Mouse (Mus musculus) right cerebral cortex, adult 18-20 months (tissue): ENCODE results near the gene Pola1.
"Not testable (repeated sequence)": the region's sequence is repeated elsewhere in the genome, so short reads cannot be mapped to it uniquely, and the experiment has no call there.

ENCODE experiments used
- DNase-seq: peaks from one replicate; pipeline ENCODE4 v3.0.0; 2022; ENCODE audit warnings: mixed read lengths

The Pola1 gene

DNA sequence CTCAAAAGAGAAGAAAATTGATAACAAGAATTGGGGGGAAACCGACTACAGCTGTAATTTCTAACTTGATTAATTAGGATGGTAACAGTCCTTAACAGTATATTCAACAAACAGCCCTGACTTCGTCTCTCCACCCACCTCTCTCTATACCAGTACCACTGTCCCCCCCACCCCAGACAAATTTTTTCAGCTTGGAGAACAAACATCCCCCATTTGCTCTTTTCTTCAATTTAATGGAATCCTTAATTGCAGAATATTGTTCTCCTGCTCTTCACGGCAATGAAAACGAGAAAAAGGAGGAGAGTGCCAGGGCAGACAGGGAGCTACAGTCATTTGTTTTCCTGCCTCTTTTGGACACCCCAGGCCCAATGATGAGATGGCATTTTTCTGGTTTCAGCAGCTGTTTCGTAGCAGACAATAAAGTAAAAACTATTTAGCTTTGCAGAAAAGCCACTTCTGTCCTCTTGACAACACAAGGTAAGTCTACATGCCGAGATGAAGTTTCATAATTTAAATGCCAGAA lies 202.2 kb downstream of the Pola1 start:
- DNase-seq: no peak

DNA sequence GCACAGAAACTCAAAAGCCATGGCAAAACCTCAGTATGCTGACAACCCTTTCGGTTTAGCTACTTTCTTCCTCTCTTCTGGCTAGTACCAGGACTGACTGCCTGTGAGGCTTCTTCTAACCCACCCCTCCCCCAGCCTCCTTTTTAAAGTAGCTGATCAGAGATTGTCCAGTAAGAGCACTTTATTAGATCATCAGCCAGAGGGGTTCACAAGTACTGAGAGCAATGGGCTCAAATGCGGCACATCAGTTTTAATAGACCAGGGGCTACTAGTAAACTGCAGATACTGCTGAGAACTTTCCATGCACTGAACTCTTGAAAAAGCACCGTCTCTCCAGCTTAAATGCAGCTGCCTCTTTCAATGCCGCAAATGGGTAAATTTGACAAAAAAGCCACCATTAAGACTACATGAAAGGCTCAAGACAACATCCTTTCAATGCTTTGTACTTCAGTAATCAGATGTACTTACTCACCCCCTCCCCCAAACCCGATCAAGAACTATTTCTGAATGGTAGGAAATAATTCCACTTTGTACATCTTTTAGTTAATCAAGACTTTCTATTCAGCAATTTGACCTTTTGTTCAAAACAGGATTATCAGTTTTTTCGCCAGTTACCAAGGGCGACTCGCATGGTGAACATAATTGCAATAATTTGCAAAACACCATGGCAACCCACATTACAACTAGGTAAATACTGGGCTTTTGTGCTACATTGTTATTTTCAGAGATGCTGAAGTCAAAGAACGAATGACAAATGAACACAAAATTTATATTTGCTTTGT lies 202.8 kb downstream of the Pola1 start:
- DNase-seq: no peak

- not testable (repeated sequence) for DNase-seq
Observed at GRCm38 (mm10) chrX:93400871-93401270, 231.1 kb downstream of the Pola1 start.

DNA sequence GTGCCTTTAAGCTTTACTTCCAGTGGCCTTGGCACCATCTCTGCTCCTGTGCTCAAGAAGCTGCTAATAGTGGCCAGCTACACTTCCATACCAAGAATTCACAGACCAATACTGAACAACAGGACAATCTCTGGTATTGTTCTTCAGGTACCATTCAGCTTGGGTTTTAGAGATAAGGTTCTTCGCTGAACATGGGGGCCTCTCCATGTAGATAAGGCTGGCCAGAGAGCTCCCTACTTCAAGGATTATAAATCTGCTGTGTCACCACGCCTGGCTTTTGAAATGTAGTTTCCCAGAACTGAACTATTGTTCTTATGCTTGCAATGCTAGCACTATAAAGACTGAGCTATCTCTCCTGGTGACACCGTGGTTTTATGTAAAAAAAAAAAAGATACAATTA lies 234.9 kb downstream of the Pola1 start:
- no peak for DNase-seq

- DNase-seq: no peak
Observed at GRCm38 (mm10) chrX:93377285-93377972, 254.5 kb downstream of the Pola1 start.

DNA sequence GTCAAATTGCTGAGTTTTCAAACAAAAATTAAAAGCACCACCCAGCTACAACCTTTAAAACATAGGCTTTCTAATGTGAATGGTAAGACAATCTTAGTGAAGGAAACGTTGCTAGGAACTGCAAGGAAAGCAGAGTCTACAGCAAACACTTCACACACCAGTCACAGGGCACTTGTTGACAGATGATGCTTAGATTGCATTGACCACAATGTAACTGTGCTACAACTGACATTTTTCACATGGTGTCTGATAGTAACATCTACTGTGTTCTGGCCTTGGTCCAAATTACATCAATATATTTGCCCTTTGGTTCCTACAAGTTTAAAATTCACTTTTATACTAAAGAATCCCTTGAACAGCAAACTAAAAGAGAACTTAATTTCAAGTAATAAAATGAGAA lies 258.5 kb downstream of the Pola1 start:
- DNase-seq: no peak

- DNase-seq: no peak
Observed at GRCm38 (mm10) chrX:93369708-93370107, 262.2 kb downstream of the Pola1 start.

DNA sequence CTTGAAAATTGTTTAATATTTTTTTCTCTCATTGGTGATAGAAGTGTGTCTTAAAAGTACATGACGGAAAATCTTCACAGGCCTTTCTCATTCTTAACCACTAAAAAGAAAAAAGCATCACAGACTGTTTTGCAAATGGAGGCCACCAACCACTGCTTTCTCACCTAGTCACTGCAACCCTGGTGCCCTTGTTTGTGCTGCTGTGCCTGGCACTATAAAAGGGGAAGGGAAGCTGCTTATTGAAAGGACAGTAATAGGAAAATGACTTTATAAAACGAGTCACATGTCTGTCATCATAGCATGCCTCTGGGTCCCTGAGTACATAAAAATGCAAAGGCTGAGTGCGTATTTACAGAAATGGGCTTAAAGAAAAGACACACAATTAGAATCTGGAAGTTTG lies 263.7 kb downstream of the Pola1 start:
- DNase-seq: no peak

DNA sequence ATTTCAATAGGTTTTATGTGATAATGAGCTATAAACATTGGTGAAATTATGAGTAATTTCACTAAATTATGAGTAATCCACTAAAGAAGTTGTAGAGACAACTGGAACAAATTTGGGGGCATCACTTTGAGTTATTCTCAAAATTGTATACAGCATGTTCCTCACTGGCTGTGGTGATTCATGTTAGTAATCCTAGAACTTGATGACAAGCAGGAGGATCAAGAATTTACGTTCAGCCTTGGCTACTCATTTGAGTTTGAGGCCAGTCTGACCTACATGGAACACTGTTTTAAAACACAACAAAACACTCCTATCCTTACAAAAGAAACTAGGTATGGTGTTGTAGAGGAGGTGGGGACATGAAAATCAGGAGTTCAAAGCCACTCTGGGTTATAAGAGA lies 310.6 kb downstream of the Pola1 start:
- DNase-seq: no peak

GRCm38 (mm10) chrX:93319979-93320378 lies 312.0 kb downstream of the Pola1 start:
- no peak for DNase-seq

- no peak for DNase-seq
Observed at GRCm38 (mm10) chrX:93317577-93317976, 314.4 kb downstream of the Pola1 start.

GRCm38 (mm10) chrX:93305780-93306179 lies 326.2 kb downstream of the Pola1 start:
- DNase-seq: no peak

- no peak for DNase-seq
Observed at GRCm38 (mm10) chrX:93301798-93302197, 330.2 kb downstream of the Pola1 start.

GRCm38 (mm10) chrX:93300183-93300815 lies 331.7 kb downstream of the Pola1 start:
- no peak for DNase-seq

GRCm38 (mm10) chrX:93299771-93300170 lies 332.2 kb downstream of the Pola1 start:
- DNase-seq: no peak

GRCm38 (mm10) chrX:93299046-93299626 lies 332.8 kb downstream of the Pola1 start:
- no peak for DNase-seq

- DNase-seq: no peak
Observed at GRCm38 (mm10) chrX:93297001-93297441, 334.9 kb downstream of the Pola1 start.

DNA sequence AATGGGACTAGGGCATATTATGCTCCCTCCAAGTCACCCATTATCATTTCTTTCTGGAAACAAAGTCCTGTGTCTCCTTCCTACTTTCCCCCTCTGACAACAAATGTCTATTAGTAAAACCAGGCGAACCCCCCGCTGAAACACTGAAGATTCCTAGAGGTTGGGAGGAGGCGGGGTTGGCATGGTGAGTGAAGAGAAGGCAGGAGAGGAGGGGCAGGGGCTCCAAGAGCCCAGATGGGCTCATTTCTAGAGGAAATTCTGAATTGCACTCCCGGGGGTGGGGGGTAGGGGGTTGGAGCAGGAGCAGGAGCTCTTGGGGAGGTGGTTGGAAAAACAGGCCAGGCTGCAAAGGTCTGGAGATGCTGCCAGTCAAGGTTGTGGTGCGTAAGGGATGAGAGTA lies 336.1 kb downstream of the Pola1 start:
- DNase-seq: no peak

- no peak for DNase-seq
Observed at GRCm38 (mm10) chrX:93294736-93295490, 337.0 kb downstream of the Pola1 start.

- DNase-seq: no peak
Observed at GRCm38 (mm10) chrX:93292031-93292430, 339.9 kb downstream of the Pola1 start.

GRCm38 (mm10) chrX:93289851-93290380 lies 342.0 kb downstream of the Pola1 start:
- DNase-seq: no peak

GRCm38 (mm10) chrX:93289076-93289475 lies 342.9 kb downstream of the Pola1 start:
- DNase-seq: no peak
